Mouse (Mus musculus): ENCODE data around the gene Micu1. TPM values are rescaled to one million over a fixed set of nuclear protein-coding genes. Genes with fewer than 3 reads are reported as not detected.

Micu1 gene
- polyA plus RNA-seq, 1 experiment, result 42.0 TPM

DNA sequence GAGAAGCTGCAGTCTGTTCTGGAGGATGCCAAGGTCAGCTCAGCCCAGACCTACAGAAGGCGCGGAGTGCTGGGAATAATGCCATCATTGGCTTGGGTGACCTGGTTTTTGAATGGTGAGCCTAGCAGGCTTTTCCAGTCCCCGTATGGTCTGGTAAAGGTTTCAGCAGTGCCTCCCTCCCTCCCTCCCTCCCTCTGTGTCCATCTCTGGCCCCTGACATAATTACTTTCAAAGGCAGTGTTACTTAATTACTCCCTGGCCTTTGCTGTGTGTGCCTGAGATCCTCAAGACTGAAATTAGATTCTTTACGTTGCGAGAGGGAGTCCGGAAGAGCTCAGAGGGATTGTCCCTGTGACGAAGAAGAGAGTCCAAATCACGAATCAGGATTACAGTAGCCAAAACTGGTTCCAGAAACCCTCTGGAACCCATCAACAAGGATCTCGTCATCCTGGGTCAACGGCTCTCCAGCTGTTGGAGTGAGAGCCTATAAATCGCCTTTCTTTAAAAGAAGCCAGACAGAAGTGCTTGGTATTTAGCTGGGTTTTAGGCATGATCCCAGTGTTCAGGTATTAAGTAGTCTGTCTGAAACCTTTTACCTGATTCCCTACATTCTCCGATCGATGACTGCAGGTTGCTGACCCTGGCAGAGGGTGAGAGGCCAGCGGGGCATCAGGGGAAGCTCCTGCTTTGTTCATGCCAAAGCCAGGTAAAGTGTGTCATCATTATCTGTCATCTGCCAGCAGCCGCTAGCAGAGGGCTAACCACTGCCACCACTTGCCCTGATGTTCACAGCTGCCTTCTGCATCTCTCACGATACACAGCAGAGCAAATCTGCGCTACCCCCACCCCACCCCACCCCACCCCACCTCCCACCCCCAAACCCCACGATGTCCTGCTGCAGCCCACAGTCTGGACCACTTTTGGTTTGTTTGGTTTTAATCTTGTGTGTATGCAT is 82.7 kb downstream of the Micu1 start:
- H3K27ac ChIP-seq (ENCODE audit: insufficient read depth, low read depth, low read length), result no peak overlapping the region
- TF ChIP-seq CTCF (IDR thresholded peaks at IDR 0.05; ENCODE audit: low read depth, low read length) (no peak), POLR2A (IDR thresholded peaks at IDR 0.05; ENCODE audit: borderline replicate concordance, low read depth, low read length) (no peak)
- no peak overlapping the region for H3K4me3 ChIP-seq (ENCODE audit: insufficient read depth, low read length)

DNA sequence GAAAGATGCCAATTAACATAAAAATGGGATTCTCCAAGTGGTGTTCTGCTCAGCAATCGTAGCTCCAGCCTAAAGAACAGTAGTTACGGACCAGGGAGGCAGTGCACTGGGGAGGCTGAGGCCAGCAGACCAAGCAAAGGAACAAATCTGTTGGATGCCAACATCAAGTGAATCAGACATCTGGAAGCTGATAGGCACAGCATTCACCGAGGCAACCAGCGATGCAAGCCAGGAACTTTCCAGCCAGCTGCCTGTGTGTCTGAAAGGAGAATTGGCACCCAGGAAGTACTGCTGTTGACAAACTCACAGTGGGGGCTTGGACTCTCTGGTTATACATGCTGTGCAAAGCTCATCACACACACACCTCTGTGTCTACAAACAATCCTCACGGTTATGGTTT is 84.0 kb downstream of the Micu1 start:
- H3K4me3 ChIP-seq (ENCODE audit: insufficient read depth, low read length), result no peak overlapping the region
- TF ChIP-seq POLR2A (IDR thresholded peaks at IDR 0.05; ENCODE audit: borderline replicate concordance, low read depth, low read length), result no peak
- no peak for TF ChIP-seq CTCF (IDR thresholded peaks at IDR 0.05; ENCODE audit: low read depth, low read length)
- H3K27ac ChIP-seq (ENCODE audit: insufficient read depth, low read depth, low read length), result no peak overlapping the region
- H3K4me1 ChIP-seq (ENCODE audit: control insufficient read depth, insufficient read depth, low read length), result no peaks in the 10 kb centered on the region

More for the DNA sequence above, 82.7 kb downstream of the Micu1 start:
- H3K4me1 ChIP-seq (ENCODE audit: control insufficient read depth, insufficient read depth, low read length), result no peaks in the 10 kb centered on the region

DNA sequence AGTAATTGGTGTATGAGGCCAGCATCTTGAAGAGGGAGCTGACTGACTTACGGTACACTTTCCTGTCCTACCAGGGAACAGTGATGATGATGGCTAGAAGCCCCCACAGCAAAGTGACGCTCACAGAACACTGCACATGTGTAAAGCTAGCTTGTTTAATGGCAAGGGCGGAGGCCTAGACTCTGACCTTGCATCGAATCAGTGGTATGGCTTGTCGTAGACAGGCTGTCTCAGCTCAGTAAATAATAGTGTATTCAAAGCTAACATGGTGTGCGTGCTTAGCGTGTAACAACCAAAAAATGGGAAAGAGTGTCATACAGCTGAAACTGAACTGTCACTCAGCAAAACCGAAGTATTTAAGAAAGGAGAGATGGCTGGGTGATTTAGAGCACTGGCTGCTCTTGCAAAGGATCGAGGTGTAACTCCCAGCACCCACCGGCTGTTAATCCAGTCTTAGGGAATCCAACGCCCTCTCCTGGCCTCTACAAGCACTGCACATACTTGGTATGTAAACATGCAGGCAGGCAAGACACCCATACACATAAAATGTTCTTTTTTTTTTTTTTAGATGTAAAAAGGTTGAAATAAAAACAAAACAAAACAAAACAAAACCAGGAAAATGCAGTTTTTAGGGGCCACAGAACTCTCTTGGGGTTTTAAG is 85.0 kb downstream of the Micu1 start:
- Histone ChIP-seq H3K27ac (ENCODE audit: insufficient read depth, low read depth, low read length) (no peak overlapping the region), H3K4me3 (ENCODE audit: insufficient read depth, low read length) (no peak overlapping the region), H3K4me1 (ENCODE audit: control insufficient read depth, insufficient read depth, low read length) (no peaks in the 10 kb centered on the region)
- TF ChIP-seq CTCF (IDR thresholded peaks at IDR 0.05; ENCODE audit: low read depth, low read length) (no peak), POLR2A (IDR thresholded peaks at IDR 0.05; ENCODE audit: borderline replicate concordance, low read depth, low read length) (no peak)

DNA sequence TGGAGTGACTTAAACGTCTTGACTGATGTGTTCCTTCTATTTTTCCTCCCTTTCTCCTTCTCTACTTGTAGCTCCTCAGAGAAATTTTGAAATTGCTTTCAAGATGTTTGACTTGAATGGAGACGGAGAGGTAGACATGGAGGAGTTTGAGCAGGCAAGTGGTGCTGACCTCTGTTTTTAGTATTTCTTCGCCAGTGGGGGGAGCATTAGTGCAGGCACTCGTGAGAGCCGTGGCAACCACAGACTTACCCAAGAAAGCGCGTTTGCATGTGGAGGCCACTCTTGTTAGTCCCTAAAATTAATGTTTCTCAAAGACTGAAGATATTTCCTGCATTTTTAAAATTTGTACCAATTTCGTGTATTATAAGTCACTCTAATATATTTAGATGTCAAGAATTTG is 85.6 kb downstream of the Micu1 start:
- Histone ChIP-seq H3K4me3 (ENCODE audit: insufficient read depth, low read length) (no peak overlapping the region), H3K4me1 (ENCODE audit: control insufficient read depth, insufficient read depth, low read length) (no peaks in the 10 kb centered on the region), H3K27ac (ENCODE audit: insufficient read depth, low read depth, low read length) (no peak overlapping the region)
- TF ChIP-seq CTCF (IDR thresholded peaks at IDR 0.05; ENCODE audit: low read depth, low read length) (no peak), POLR2A (IDR thresholded peaks at IDR 0.05; ENCODE audit: borderline replicate concordance, low read depth, low read length) (no peak)

DNA sequence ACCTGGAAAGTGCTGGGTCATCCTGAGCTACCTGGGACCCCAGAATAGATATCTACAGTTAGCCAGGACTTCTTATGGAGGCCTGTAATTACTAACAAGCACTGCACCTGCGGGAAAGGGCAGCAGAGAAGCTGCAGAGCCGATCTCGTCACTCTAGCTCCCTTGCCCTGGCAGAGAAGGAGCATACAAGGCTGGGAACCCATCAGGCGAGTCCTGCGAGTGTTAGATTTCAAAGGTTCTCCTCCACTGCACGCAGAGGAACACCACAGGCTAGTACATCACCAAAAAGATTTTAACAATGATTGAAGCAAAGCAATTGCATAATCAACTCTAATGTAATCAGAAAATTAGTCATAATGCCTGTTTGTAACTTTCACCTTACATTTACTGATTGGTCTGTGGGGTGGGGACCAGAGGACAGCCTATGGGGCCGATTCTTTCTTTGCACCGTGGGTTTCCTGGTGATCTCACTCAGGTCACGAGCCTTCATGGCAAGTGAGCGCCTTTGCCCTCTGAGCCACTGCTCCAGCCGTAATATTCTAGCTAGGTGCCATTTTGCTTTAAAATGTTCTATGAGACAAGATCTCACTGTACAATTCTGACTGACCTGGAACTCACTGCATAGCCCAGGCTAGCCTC is 88.1 kb downstream of the Micu1 start:
- H3K4me1 ChIP-seq (ENCODE audit: control insufficient read depth, insufficient read depth, low read length), result no peaks in the 10 kb centered on the region
- TF ChIP-seq CTCF (IDR thresholded peaks at IDR 0.05; ENCODE audit: low read depth, low read length) (no peak), POLR2A (IDR thresholded peaks at IDR 0.05; ENCODE audit: borderline replicate concordance, low read depth, low read length) (no peak)

DNA sequence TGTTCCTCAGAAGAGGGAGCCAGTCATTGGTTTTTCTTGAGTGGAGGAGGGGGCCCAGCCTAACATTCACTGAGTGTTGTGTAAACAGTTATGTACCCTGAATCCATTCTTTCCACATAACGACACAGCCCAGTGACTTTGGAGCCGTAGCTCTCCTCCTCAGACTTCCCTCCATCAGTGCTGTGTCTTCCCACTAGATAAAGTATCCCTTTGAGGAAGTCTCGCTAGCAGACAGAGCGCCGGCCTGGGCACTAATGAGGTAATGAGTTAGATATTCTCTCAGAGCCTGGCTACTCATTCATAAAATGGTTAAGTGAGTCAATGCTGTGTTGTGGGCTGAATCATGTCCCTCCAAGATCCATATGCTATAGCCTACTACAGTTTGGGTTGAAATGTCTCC is 89.6 kb downstream of the Micu1 start:
- H3K4me1 ChIP-seq (ENCODE audit: control insufficient read depth, insufficient read depth, low read length), result no peaks in the 10 kb centered on the region
- TF ChIP-seq CTCF (IDR thresholded peaks at IDR 0.05; ENCODE audit: low read depth, low read length) (no peak), POLR2A (IDR thresholded peaks at IDR 0.05; ENCODE audit: borderline replicate concordance, low read depth, low read length) (no peak)

More for the DNA sequence above, 88.1 kb downstream of the Micu1 start:
- H3K27ac ChIP-seq (ENCODE audit: insufficient read depth, low read depth, low read length), result no peak overlapping the region
- no peak overlapping the region for H3K4me3 ChIP-seq (ENCODE audit: insufficient read depth, low read length)

DNA sequence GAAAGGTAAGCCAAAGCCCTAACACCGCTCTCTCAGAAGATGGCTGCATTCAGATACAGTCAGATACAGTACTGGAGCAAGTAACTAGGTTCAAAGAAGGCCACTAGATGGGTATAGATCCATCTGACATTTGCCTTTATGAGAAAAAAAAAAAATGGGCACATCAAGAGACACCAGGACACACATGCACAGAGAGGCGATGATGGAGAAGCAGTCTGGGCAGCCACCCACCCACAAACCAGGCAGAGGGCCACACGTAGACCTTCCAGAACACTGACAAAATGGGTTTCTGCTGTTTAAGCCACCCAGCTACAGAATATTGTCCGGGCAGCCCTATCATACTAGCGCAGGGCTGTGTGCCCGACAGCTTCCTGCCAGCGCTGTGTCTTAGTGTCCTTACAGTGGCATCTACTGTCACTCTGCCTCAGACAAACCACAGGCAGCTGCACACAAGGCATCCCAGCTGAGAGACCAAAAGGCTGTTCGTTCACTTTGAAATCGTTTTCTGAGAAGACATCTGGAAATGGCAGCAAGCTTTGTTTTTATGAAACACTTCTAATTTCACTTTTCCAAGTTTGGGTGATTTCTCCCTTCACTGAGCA is 90.4 kb downstream of the Micu1 start:
- Histone ChIP-seq H3K4me3 (ENCODE audit: insufficient read depth, low read length) (no peak overlapping the region), H3K27ac (ENCODE audit: insufficient read depth, low read depth, low read length) (no peak overlapping the region), H3K4me1 (ENCODE audit: control insufficient read depth, insufficient read depth, low read length) (no peaks in the 10 kb centered on the region)
- no peak for TF ChIP-seq POLR2A (IDR thresholded peaks at IDR 0.05; ENCODE audit: borderline replicate concordance, low read depth, low read length)
- TF ChIP-seq CTCF (IDR thresholded peaks at IDR 0.05; ENCODE audit: low read depth, low read length), result no peak

More for the DNA sequence above, 89.6 kb downstream of the Micu1 start:
- H3K4me3 ChIP-seq (ENCODE audit: insufficient read depth, low read length), result no peak overlapping the region
- no peak overlapping the region for H3K27ac ChIP-seq (ENCODE audit: insufficient read depth, low read depth, low read length)

DNA sequence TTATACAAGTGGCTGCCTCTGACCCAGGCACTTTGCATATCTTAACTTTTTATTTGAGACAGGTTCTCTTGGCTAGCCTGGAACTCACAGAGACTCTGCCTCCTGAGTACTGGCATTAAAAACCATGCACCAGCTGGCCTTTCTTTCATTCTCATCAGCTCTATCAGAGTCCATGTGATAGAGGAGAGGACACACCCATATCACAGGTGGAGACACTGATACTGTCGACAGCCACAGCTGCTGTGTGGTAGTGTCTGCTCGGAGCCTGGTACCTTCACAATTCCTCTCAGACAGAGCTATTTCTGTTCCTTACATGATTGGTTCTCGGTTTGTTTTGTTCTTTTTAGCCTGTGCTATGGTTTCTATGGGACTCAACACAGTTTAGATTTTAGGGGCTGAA is 91.2 kb downstream of the Micu1 start:
- Histone ChIP-seq H3K4me1 (ENCODE audit: control insufficient read depth, insufficient read depth, low read length) (no peaks in the 10 kb centered on the region), H3K27ac (ENCODE audit: insufficient read depth, low read depth, low read length) (no peak overlapping the region), H3K4me3 (ENCODE audit: insufficient read depth, low read length) (no peak overlapping the region)
- TF ChIP-seq POLR2A (IDR thresholded peaks at IDR 0.05; ENCODE audit: borderline replicate concordance, low read depth, low read length) (no peak), CTCF (IDR thresholded peaks at IDR 0.05; ENCODE audit: low read depth, low read length) (no peak)

DNA sequence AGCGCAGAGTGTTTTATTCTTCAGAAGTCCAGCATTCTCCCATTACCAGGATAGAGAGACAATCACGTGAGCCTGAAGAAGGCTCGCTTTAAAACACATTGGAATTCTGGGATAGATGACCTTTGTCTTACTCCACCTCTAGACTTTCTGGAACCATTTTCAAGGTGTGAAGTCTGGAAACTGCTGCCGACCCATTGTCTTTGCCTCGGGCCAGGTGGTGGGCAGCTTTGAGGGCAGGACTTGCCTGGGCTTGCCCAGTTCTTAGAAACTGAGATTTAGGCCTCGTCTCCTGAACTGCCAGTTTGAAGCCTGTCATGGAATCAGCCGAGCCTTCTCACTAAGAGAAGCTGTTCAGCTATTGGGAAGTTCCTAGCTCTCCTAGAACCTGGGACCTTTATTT is 92.8 kb downstream of the Micu1 start:
- no peaks in the 10 kb centered on the region for H3K4me1 ChIP-seq (ENCODE audit: control insufficient read depth, insufficient read depth, low read length)
- no peak overlapping the region for H3K4me3 ChIP-seq (ENCODE audit: insufficient read depth, low read length)
- H3K27ac ChIP-seq (ENCODE audit: insufficient read depth, low read depth, low read length), result no peak overlapping the region
- TF ChIP-seq CTCF (IDR thresholded peaks at IDR 0.05; ENCODE audit: low read depth, low read length), result no peak

All from bone marrow macrophage, adult 2 months (primary cell).